Mouse (Mus musculus) CH12.LX (cell line): ENCODE data around the gene Dpf3. TPM values are rescaled to one million over a fixed set of nuclear protein-coding genes. Genes with fewer than 3 reads are reported as not detected.
A peak's percentile ranks its signal among the peaks of the same experiment; 100 is the strongest.

Source experiments
- DNase-seq: peaks from one replicate; pipeline ENCODE4 v3.0.0-alpha.2; 2013; ENCODE audit errors: extremely low read depth
- H3K27ac ChIP-seq: 2 replicates; pipeline ENCODE4 v1.5.1; 2012; ENCODE audit warnings: low read depth, mild to moderate bottlenecking, control low read depth, moderate library complexity; ENCODE audit not compliant: insufficient read depth
- H3K27me3 ChIP-seq: replicated peaks from 2 replicates; pipeline ENCODE3; 2012; ENCODE audit warnings: inconsistent platforms
- H3K36me3 ChIP-seq, 2 experiments: replicated peaks in 1 of 2; 2 replicates each; pipeline versions ENCODE3 to v1.6.1; 2012; ENCODE audit warnings: inconsistent platforms in 1 of 2, low read length in 1 of 2, mild to moderate bottlenecking in 1 of 2, mixed read lengths in 1 of 2, moderate library complexity in 1 of 2; ENCODE audit not compliant: control insufficient read depth in 1 of 2, insufficient read depth in 1 of 2
- H3K4me1 ChIP-seq, 2 experiments: 2 replicates each; pipeline ENCODE4 v1.6.1; 2012; ENCODE audit warnings: inconsistent platforms in 1 of 2, moderate library complexity in 1 of 2; ENCODE audit not compliant: insufficient read depth in 2 of 2, control insufficient read depth in 1 of 2
- H3K4me2 ChIP-seq: 2 replicates; pipeline ENCODE4 v1.6.1; 2012; ENCODE audit warnings: low read depth, mild to moderate bottlenecking, control low read depth; ENCODE audit not compliant: poor library complexity, insufficient read depth, severe bottlenecking
- H3K4me3 ChIP-seq, 3 experiments: fragments of 150-350 bp in 1 of 3; sonication (generic) in 1 of 3; replicated peaks in 1 of 3; 2 replicates each; pipeline versions ENCODE3 to v1.5.1; 2011 to 2012; ENCODE audit warnings: low read depth in 2 of 3, low read length in 2 of 3, mild to moderate bottlenecking in 2 of 3, moderate library complexity in 2 of 3, control low read depth in 1 of 3, improper control_type of control experiment in 1 of 3, inconsistent platforms in 1 of 3, mixed read lengths in 1 of 3; ENCODE audit not compliant: poor library complexity in 1 of 3
- H3K79me2 ChIP-seq: replicated peaks from 2 replicates; pipeline ENCODE4 v1.6.1; 2012; ENCODE audit warnings: mild to moderate bottlenecking, moderate library complexity; ENCODE audit not compliant: control insufficient read depth, poor library complexity, insufficient read depth, severe bottlenecking; ENCODE audit errors: extremely low read depth
- H3K9ac ChIP-seq: 2 replicates; pipeline ENCODE4 v1.6.1; 2012; ENCODE audit warnings: low read depth, mild to moderate bottlenecking, control low read depth, moderate library complexity; ENCODE audit not compliant: insufficient read depth
- H3K9me3 ChIP-seq: replicated peaks from 2 replicates; pipeline ENCODE3; 2012; ENCODE audit warnings: low read length, inconsistent platforms, mixed read lengths
- CTCF ChIP-seq, 2 experiments: IDR thresholded peaks in 1 of 2; conservative IDR thresholded peaks in 1 of 2; 2 replicates each; pipeline ENCODE4 v1.5.1; 2011 to 2012; ENCODE audit warnings: low read depth in 2 of 2, low read length in 2 of 2, improper control_type of control experiment in 1 of 2, inconsistent platforms in 1 of 2, mild to moderate bottlenecking in 1 of 2, moderate library complexity in 1 of 2
- IRF4 ChIP-seq: IDR thresholded peaks from 2 replicates; pipeline ENCODE4 v1.6.1; 2014; ENCODE audit warnings: low read depth, mild to moderate bottlenecking, inconsistent platforms, low read length, improper control_type of control experiment
- JUN ChIP-seq: IDR thresholded peaks from 2 replicates; pipeline ENCODE4 v1.6.1; 2011; ENCODE audit warnings: low read depth, mild to moderate bottlenecking, low read length, improper control_type of control experiment, moderate library complexity; ENCODE audit not compliant: insufficient read depth
- KAT2A ChIP-seq: IDR thresholded peaks from 2 replicates; pipeline ENCODE4 v1.6.1; 2012; ENCODE audit warnings: low read length, improper control_type of control experiment, inconsistent platforms; ENCODE audit not compliant: insufficient replicate concordance
- MAFK ChIP-seq: IDR thresholded peaks from 2 replicates; pipeline ENCODE4 v1.6.1; 2011; ENCODE audit warnings: low read length, improper control_type of control experiment; ENCODE audit not compliant: insufficient replicate concordance
- MEF2A ChIP-seq: IDR thresholded peaks from 2 replicates; pipeline ENCODE4 v1.6.1; 2014; ENCODE audit warnings: low read depth, mild to moderate bottlenecking, inconsistent platforms, low read length, improper control_type of control experiment, borderline replicate concordance
- MYC ChIP-seq: IDR thresholded peaks from 2 replicates; pipeline ENCODE4 v1.6.1; 2011; ENCODE audit warnings: low read depth, mild to moderate bottlenecking, improper control_type of control experiment, low read length
- NRF1 ChIP-seq: IDR thresholded peaks from 2 replicates; pipeline ENCODE4 v1.6.1; 2014; ENCODE audit warnings: low read depth, mild to moderate bottlenecking, inconsistent platforms, low read length, improper control_type of control experiment, moderate library complexity
- POLR2A ChIP-seq: IDR thresholded peaks from 2 replicates; pipeline ENCODE4 v1.6.1; 2011; ENCODE audit warnings: low read depth, mild to moderate bottlenecking, improper control_type of control experiment, low read length
- USF1 ChIP-seq: IDR thresholded peaks from 2 replicates; pipeline ENCODE4 v1.6.1; 2014; ENCODE audit warnings: low read depth, mild to moderate bottlenecking, inconsistent platforms, low read length, improper control_type of control experiment
- dilution Hi-C: fragments of 300-500 bp; cut with MboI; formaldehyde crosslinking; loops from 2 replicates; pipeline ENCODE4 v1.14.3; 2020; ENCODE audit warnings: low sequenced_read_pairs; ENCODE audit not compliant: extremely low pct_unique_long_range_greater_than_20kb, extremely low pct_ligation_motif_present
- in situ Hi-C: fragments of 300-500 bp; cut with MboI; formaldehyde crosslinking; loops from 3 replicates; pipeline ENCODE4 v1.14.3; 2019; ENCODE audit warnings: low sequenced_read_pairs, low pct_ligation_motif_present, low pct_unique_long_range_greater_than_20kb, mixed read lengths
- polyA plus RNA-seq: library from polyadenylated mRNA; unstranded; fragments of >175 nt; gene quantifications from 2 replicates; pipeline ENCODE4 v1.2.1, GENCODE M21; 2012; ENCODE audit warnings: low read depth; ENCODE audit not compliant: insufficient read length
- total RNA-seq, 2 experiments: library from RNA; depleted of rRNA; stranded (reverse); fragments of 300-350 nt in 1 of 2; fragments of >200 nt in 1 of 2; gene quantifications; 2 replicates each; pipeline ENCODE4 v1.2.3; 2012 to 2014

Dpf3 gene
- total and polyA plus RNA-seq, 3 experiments, result 0.42 to 1.2 (median 1.2) TPM

DNA sequence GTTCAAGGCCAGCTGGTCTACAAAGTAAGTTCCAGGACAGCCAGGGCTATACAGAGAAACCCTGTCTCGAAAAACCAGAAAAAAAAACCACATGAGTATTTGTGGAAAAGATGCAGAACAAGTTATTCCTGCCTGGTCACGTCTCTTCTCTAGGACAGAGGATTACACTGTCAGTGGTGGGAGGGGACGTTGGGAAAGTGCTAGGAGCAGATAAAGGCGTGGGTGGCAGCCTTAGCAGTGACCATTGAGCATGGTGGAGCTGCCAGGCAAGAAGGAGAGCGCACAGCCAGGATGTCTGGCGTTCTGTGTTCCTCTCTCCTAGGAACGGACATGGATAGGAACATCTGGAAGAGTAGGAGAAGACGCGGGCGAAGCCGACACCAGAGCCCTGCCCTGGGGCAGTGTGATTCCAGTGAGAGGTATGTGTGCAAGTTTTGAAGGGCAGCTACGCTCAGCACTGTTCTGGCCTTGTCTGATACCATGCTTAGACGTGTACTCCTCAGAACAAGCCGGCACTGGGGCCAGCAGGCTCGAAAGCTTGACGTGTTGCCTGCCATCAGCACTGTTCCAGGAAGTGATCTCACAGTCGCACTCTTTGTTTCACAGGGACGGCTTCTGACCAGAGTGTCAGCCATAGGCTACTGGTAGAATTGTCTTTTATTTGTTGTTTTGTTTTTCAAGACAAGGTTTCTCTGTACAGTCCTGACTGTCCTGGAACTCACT lies 38.5 kb upstream of the Dpf3 start:
- DNase-seq, result no peak
- H3K9ac ChIP-seq, result no peak overlapping the region
- no peak for TF ChIP-seq MEF2A
- TF ChIP-seq KAT2A, result no peak
- H3K4me1 ChIP-seq, result peaks cover 7 to 27% of the 10 kb centered on the region in 2 experiments
- peaks cover 6 to 47% of the 10 kb centered on the region in 2 experiments for H3K36me3 ChIP-seq
- in situ Hi-C loops (no loop called here), dilution Hi-C loops (no loop called here)
- no peak overlapping the region for H3K27ac ChIP-seq
- H3K9me3 ChIP-seq, result no peaks in the 10 kb centered on the region
- H3K4me2 ChIP-seq, result no peak overlapping the region
- 0 out of 2 replicates have a peak, but pooled peaks cover 2% of the 10 kb centered on the region for H3K79me2 ChIP-seq
- H3K4me3 ChIP-seq, result no peak overlapping the region
- H3K27me3 ChIP-seq, result no peaks in the 10 kb centered on the region

- Histone ChIP-seq H3K79me2 (0 out of 2 replicates have a peak, but pooled peaks cover 2% of the 10 kb centered on the region), H3K4me1 (peaks cover 7 to 28% of the 10 kb centered on the region in 2 experiments; a peak in 3 of 4 replicates), H3K9me3 (no peaks in the 10 kb centered on the region), H3K4me2 (no peak overlapping the region), H3K36me3 (peaks cover 2 to 35% of the 10 kb centered on the region in 2 experiments), H3K9ac (no peak overlapping the region), H3K4me3 (no peak overlapping the region), H3K27me3 (no peaks in the 10 kb centered on the region), H3K27ac (no peak overlapping the region)
- TF ChIP-seq JUN (no peak), MAFK (0 out of 2 replicates have a peak, but pooled peaks have one; percentile 52), IRF4 (no peak), CTCF (conservative IDR thresholded peaks at IDR 0.05 in 1 of 2, IDR thresholded peaks at IDR 0.05 in 1 of 2; ENCODE audit: low read depth in 2 of 2, low read length in 2 of 2) (0 out of 4 replicates have a peak, but pooled peaks of 1 of the 2 experiments have one; percentile 1)
- in situ Hi-C loops (no loop called here), dilution Hi-C loops (no loop called here)
- DNase-seq, result no peak
These were observed 36.8 kb upstream of the Dpf3 start for GRCm38 (mm10) chr12:83524329-83524728.

- dilution Hi-C loops, result no loop called here
- H3K36me3 ChIP-seq, result peaks cover 2 to 32% of the 10 kb centered on the region in 2 experiments
- TF ChIP-seq NRF1 (no peak), USF1 (no peak), KAT2A (no peak), POLR2A (no peak), MYC (no peak)
These were observed 36.4 kb upstream of the Dpf3 start for GRCm38 (mm10) chr12:83523892-83524291.

More at GRCm38 (mm10) chr12:83523892-83524291, 36.4 kb upstream of the Dpf3 start:
- H3K79me2 ChIP-seq, result 0 out of 2 replicates have a peak, but pooled peaks cover 2% of the 10 kb centered on the region
- no peak for DNase-seq
- H3K27ac ChIP-seq, result no peak overlapping the region
- no peak overlapping the region for H3K9ac ChIP-seq
- no peak overlapping the region for H3K4me2 ChIP-seq
- no peaks in the 10 kb centered on the region for H3K27me3 ChIP-seq
- no peak overlapping the region for H3K4me3 ChIP-seq
- in situ Hi-C loops, result no loop called here
- H3K4me1 ChIP-seq, result peaks cover 7 to 28% of the 10 kb centered on the region in 2 experiments; a peak in 3 of 4 replicates
- H3K9me3 ChIP-seq, result no peaks in the 10 kb centered on the region
